Mouse (Mus musculus) limb, embryonic 14.5 days (tissue): Measurements from ENCODE around the gene Plekhg3. TPM values are rescaled to one million over a fixed set of nuclear protein-coding genes. Genes with fewer than 3 reads are reported as not detected.

Experiments
- ATAC-seq: fragments of 200-750 bp; cut with Nextera tagmentation; 2 replicates; pipeline ENCODE4 v1.8.0; 2017; ENCODE audit warnings: low read depth, moderate number of reproducible peaks, moderate TSS enrichment; ENCODE audit not compliant: low FRiP score
- DNase-seq: peaks from one replicate; pipeline ENCODE4 v3.0.0-alpha.2; 2015; ENCODE audit warnings: low spot score
- H3K27ac ChIP-seq: fragments of 300-500 bp; sonication (generic); replicated peaks from 2 replicates; pipeline ENCODE4 v1.5.1; 2014; ENCODE audit warnings: low read depth, mild to moderate bottlenecking, low read length, moderate library complexity, mixed read lengths
- H3K27me3 ChIP-seq: fragments of 300-500 bp; sonication (generic); 2 replicates; pipeline ENCODE4 v1.6.1; 2014; ENCODE audit warnings: low read length, mixed read lengths; ENCODE audit not compliant: control insufficient read depth, insufficient read depth
- H3K36me3 ChIP-seq: fragments of 300-500 bp; sonication (generic); 2 replicates; pipeline ENCODE4 v1.6.1; 2014; ENCODE audit warnings: mild to moderate bottlenecking, low read length, moderate library complexity, mixed read lengths; ENCODE audit not compliant: control insufficient read depth, insufficient read depth
- H3K4me1 ChIP-seq: fragments of 300-500 bp; sonication (generic); 2 replicates; pipeline ENCODE4 v1.6.1; 2014; ENCODE audit warnings: antibody characterized with exemption, low read length, mixed read lengths; ENCODE audit not compliant: control insufficient read depth, insufficient read depth
- H3K4me2 ChIP-seq: fragments of 300-500 bp; sonication (generic); replicated peaks from 2 replicates; pipeline ENCODE4 v1.6.1; 2014; ENCODE audit warnings: low read depth, mild to moderate bottlenecking, low read length, moderate library complexity; ENCODE audit not compliant: severe bottlenecking
- H3K4me3 ChIP-seq: fragments of 300-500 bp; sonication (generic); replicated peaks from 2 replicates; pipeline ENCODE4 v1.5.1; 2014; ENCODE audit warnings: low read length
- H3K9ac ChIP-seq: fragments of 300-500 bp; sonication (generic); 2 replicates; pipeline ENCODE4 v1.6.1; 2014; ENCODE audit warnings: mild to moderate bottlenecking, low read depth, low read length, moderate library complexity; ENCODE audit not compliant: severe bottlenecking
- H3K9me3 ChIP-seq: fragments of 300-500 bp; sonication (generic); 2 replicates; pipeline ENCODE4 v1.6.1; 2016; ENCODE audit warnings: low read length; ENCODE audit not compliant: control insufficient read depth
- POLR2A ChIP-seq: fragments of 200-500 bp; IDR thresholded peaks from 2 replicates; pipeline ENCODE4 v1.8.0; 2012; ENCODE audit warnings: inconsistent platforms, mild to moderate bottlenecking, moderate library complexity, borderline replicate concordance; ENCODE audit not compliant: insufficient read depth, insufficient read length; ENCODE audit errors: extremely low read depth
- WGBS: fragments of 180-500 bp; shearing (Covaris S2); extraction: QIAGEN DNeasy Blood & Tissue Kit; methylation state at CpG from one replicate; pipeline ENCODE4 v1.1.7; 2014; 5-methylcytosine and 5-hydroxymethylcytosine counted together
- polyA plus RNA-seq, 2 experiments: library from polyadenylated mRNA; depleted of rRNA in 1 of 2; stranded (reverse) in 1 of 2; unstranded in 1 of 2; fragments of >200 nt; fragmentation: Nextera tagmentation in 1 of 2; extraction: Ambion mirVana in 1 of 2; gene quantifications; 2 replicates each; pipeline versions ENCODE4 v1.2.1 to v1.2.3; 2012 to 2014

Gene Plekhg3
- polyA plus RNA-seq, 2 experiments, result 5.6 to 22.7 TPM

- DNase-seq (no peak), ATAC-seq (no peak)
- Histone ChIP-seq H3K27me3 (peaks cover 9% of the 10 kb centered on the region), H3K9me3 (no peaks in the 10 kb centered on the region), H3K4me1 (peaks cover 32% of the 10 kb centered on the region), H3K36me3 (no peaks in the 10 kb centered on the region), H3K27ac (no peak overlapping the region), H3K4me3 (no peak overlapping the region), H3K9ac (no peak overlapping the region), H3K4me2 (no peak overlapping the region)
- WGBS, result 87% methylated on average over 8 of the region's 8 CpGs
- TF ChIP-seq POLR2A, result no peak
These were observed 6.0 kb downstream of the Plekhg3 start for GRCm38 (mm10) chr12:76536591-76537153.

- Histone ChIP-seq H3K4me3 (no peak overlapping the region), H3K36me3 (no peaks in the 10 kb centered on the region), H3K4me2 (no peak overlapping the region), H3K27ac (no peak overlapping the region), H3K9me3 (no peaks in the 10 kb centered on the region), H3K4me1 (peaks cover 28% of the 10 kb centered on the region), H3K9ac (no peak overlapping the region), H3K27me3 (peaks cover 2% of the 10 kb centered on the region; the same call in 1 of the 2 replicates)
- no peak for DNase-seq
- 81% methylated on average over 8 of the region's 8 CpGs for WGBS
- TF ChIP-seq POLR2A, result no peak
- no peak for ATAC-seq
These were observed 6.7 kb downstream of the Plekhg3 start for GRCm38 (mm10) chr12:76537434-76537833.

GRCm38 (mm10) chr12:76540169-76540568 is 9.5 kb downstream of the Plekhg3 start:
- no peak for TF ChIP-seq POLR2A
- Histone ChIP-seq H3K27me3 (no peaks in the 10 kb centered on the region), H3K27ac (no peak overlapping the region), H3K36me3 (no peaks in the 10 kb centered on the region), H3K4me2 (no peak overlapping the region), H3K9me3 (no peaks in the 10 kb centered on the region), H3K4me3 (no peak overlapping the region), H3K4me1 (peaks cover 17% of the 10 kb centered on the region), H3K9ac (no peak overlapping the region)
- 91% methylated on average over 3 of the region's 3 CpGs for WGBS
- DNase-seq (no peak), ATAC-seq (no peak)

- Histone ChIP-seq H3K4me2 (no peak overlapping the region), H3K27ac (no peak overlapping the region), H3K4me3 (no peak overlapping the region), H3K27me3 (no peaks in the 10 kb centered on the region), H3K4me1 (peaks cover 11% of the 10 kb centered on the region), H3K36me3 (no peaks in the 10 kb centered on the region), H3K9me3 (no peaks in the 10 kb centered on the region), H3K9ac (no peak overlapping the region)
- ATAC-seq (no peak), DNase-seq (no peak)
- 77% methylated on average over 10 of the region's 10 CpGs for WGBS
- TF ChIP-seq POLR2A, result no peak
These were observed 10.1 kb downstream of the Plekhg3 start for GRCm38 (mm10) chr12:76540701-76541221.

GRCm38 (mm10) chr12:76541475-76541874 is 10.8 kb downstream of the Plekhg3 start:
- 36% methylated on average over 8 of the region's 8 CpGs for WGBS
- Histone ChIP-seq H3K27me3 (no peaks in the 10 kb centered on the region), H3K36me3 (no peaks in the 10 kb centered on the region), H3K4me2 (no peak overlapping the region), H3K4me3 (no peak overlapping the region), H3K9me3 (no peaks in the 10 kb centered on the region), H3K4me1 (peaks cover 17% of the 10 kb centered on the region), H3K9ac (no peak overlapping the region), H3K27ac (no peak overlapping the region)
- DNase-seq, result no peak
- ATAC-seq, result no peak
- no peak for TF ChIP-seq POLR2A
